Mouse (Mus musculus) activated CD4-positive, CD25-positive, alpha-beta regulatory T cell (primary cell): ENCODE data around the gene Gm10229. TPM values are rescaled to one million over a fixed set of nuclear protein-coding genes. Genes with fewer than 3 reads are reported as not detected.

Experiments
- polyA plus RNA-seq, 2 experiments: library from polyadenylated mRNA; unstranded; fragments of 100-300 nt; shearing (Covaris generic); gene quantifications; one replicate each; pipeline ENCODE4 v1.2.1; 2017

Gm10229 gene
- not detected for polyA plus RNA-seq

DNA sequence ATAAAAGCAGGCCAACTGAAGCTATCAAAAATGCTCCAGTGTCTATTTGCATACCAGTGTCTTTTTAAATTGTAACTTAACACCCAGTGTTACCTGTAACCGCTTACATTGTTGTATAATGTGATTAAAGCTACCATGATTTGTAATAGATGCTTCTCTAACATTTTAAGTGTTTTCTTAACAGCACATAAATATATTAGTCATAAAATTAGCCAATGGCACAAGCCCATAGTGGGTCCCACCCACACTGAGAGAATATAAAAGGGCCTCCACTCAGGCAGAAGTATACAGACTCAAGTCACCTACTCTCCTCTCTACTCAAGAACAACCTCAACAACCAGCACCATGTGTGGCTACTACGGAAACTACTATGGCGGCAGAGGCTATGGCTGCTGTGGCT is at the start of gene Gm10229:
Gm10229 (plus strand) TSS at position 301 of the 400 bp plus-strand sequence.

DNA sequence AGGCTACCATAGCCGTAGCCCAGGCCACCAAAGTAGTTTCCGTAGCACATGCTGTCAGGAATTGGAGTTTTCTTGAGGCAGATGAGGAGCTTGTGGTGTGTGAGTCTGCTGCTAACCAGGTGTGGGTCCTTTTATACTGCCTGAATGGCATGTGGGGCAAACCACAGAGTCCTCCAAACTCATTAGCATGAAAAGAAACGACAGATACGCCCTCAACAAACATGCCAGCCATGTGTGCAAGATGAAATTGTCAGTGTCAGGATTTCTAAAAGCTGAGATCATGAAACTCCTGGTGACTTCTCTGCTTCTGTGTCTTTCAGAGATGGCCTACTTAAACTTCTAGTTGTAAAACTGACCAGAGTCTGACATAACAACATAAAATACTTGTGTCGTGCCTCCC is 4.4 kb upstream of the Gm10229 start, which contains the start of gene Krtap22-2:
Krtap22-2 (minus strand) TSS at position 101 of the 400 bp plus-strand sequence.

DNA sequence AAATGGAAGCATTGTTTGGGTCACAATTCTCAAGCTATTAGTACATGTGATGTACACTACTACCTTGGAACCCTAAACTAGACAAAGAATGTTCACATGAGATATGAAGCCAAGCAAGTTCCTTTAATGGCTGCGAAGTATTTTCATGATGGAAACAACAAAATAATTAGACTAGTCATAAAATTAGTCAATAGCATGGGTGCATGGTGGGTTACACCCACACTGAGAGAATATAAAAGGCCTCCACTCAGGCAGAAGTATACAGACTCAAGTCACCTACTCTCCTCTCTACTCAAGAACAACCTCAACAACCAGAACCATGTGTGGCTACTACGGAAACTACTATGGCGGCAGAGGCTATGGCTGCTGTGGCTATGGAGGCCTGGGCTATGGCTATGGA is 16.3 kb downstream of the Gm10229 start, which contains the start of gene Krtap6-1:
Krtap6-1 (plus strand) TSS at position 301 of the 400 bp plus-strand sequence.

DNA sequence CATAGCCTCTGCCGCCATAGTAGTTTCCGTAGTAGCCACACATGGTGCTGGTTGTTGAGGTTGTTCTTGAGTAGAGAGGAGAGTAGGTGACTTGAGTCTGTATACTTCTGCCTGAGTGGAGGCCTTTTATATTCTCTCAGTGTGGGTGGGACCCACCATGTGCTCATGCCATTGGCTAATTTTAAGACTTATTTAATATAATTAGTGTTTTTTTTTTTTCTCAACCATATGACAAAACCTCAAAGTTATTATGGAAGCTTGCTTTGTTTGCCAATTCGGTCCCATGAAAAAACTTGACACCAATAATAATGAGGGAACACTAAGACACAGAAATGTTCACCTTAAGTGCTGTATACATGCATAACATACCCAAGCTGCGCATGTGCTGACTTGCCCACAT is 26.3 kb downstream of the Gm10229 start, which contains the start of gene Gm10228:
Gm10228 (minus strand) TSS at position 101 of the 400 bp plus-strand sequence.

DNA sequence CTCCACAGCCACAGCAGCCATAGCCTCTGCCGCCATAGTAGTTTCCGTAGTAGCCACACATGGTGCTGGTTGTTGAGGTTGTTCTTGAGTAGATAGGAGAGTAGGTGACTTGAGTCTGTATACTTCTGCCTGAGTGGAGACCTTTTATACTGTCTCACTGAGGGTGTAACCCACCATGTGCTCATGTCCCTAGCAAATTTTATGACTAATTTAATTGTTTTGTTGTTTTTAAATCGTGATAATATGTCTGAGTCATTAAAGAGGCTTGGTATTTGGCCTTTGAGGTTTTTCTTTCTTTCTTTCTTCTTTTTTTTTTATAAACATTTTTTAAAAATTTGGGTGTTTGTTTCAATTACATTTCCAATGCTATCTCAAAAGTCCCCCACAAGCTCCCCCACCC is 32.7 kb downstream of the Gm10229 start, which contains the start of gene Krtap6-5:
Krtap6-5 (minus strand) TSS at position 101 of the 400 bp plus-strand sequence.

GRCm38 (mm10) chr16:89063902-89064301 is 48.8 kb downstream of the Gm10229 start, which contains the start of gene 1110025L11Rik:
1110025L11Rik (minus strand) TSS chr16:89064002.

Other genes with a start within 250 kb of the Gm10229 start
- gene 2310057N15Rik, start 241.1 kb upstream of the Gm10229 start, polyA plus RNA-seq: not detected
- not detected for gene Gm5965, start 237.4 kb upstream of the Gm10229 start, polyA plus RNA-seq
- not detected for gene Gm20741, start 203.1 kb upstream of the Gm10229 start, polyA plus RNA-seq
- gene Krtap15, start 195.1 kb upstream of the Gm10229 start, polyA plus RNA-seq: not detected
- gene Krtap14, start 189.1 kb upstream of the Gm10229 start, polyA plus RNA-seq: not detected
- not detected for gene Krtap19-1, start 145.9 kb upstream of the Gm10229 start, polyA plus RNA-seq
- not detected for gene Krtap19-2, start 141.0 kb upstream of the Gm10229 start, polyA plus RNA-seq
- gene Krtap19-3, start 137.2 kb upstream of the Gm10229 start, polyA plus RNA-seq: not detected
- gene Krtap19-4, start 130.2 kb upstream of the Gm10229 start, polyA plus RNA-seq: not detected
- gene Krtap19-5, start 118.8 kb upstream of the Gm10229 start, polyA plus RNA-seq: not detected
- not detected for gene Krtap19-9b, start 83.0 kb upstream of the Gm10229 start, polyA plus RNA-seq
- not detected for gene Krtap16-3, start 52.4 kb upstream of the Gm10229 start, polyA plus RNA-seq
- gene Krtap22-2, start 4.5 kb upstream of the Gm10229 start, polyA plus RNA-seq: not detected
- not detected for gene Krtap6-1, start 16.4 kb downstream of the Gm10229 start, polyA plus RNA-seq
- gene Gm10228, start 26.2 kb downstream of the Gm10229 start, polyA plus RNA-seq: not detected
- not detected for gene Krtap6-5, start 32.6 kb downstream of the Gm10229 start, polyA plus RNA-seq
- gene 1110025L11Rik, start 48.7 kb downstream of the Gm10229 start, polyA plus RNA-seq: not detected
- not detected for gene Krtap6-3, start 68.7 kb downstream of the Gm10229 start, polyA plus RNA-seq
- gene Gm6358, start 125.6 kb downstream of the Gm10229 start, polyA plus RNA-seq: not detected
- not detected for gene Gm10061, start 135.8 kb downstream of the Gm10229 start, polyA plus RNA-seq
- not detected for gene Gm9789, start 142.7 kb downstream of the Gm10229 start, polyA plus RNA-seq
- gene Gm7735, start 154.2 kb downstream of the Gm10229 start, polyA plus RNA-seq: not detected
- not detected for gene 1110057P08Rik, start 159.5 kb downstream of the Gm10229 start, polyA plus RNA-seq
- gene Krtap20-2, start 190.6 kb downstream of the Gm10229 start, polyA plus RNA-seq: not detected